Mouse (Mus musculus): ENCODE data around the gene Spic. TPM values are rescaled to one million over a fixed set of nuclear protein-coding genes. Genes with fewer than 3 reads are reported as not detected.
"Not testable (repeated sequence)": the region's sequence is repeated elsewhere in the genome, so short reads cannot be mapped to it uniquely, and the experiment has no call there.

The Spic gene
- polyA plus RNA-seq, 1 experiment from 2014 or later: 0.25 TPM

GRCm38 (mm10) chr10:88672123-88672522, 12.7 kb downstream of the Spic start:
- Histone ChIP-seq H3K27me3 (replicated peaks; ENCODE audit: control insufficient read depth, insufficient read depth, low read length) (no peaks in the 10 kb centered on the region), H3K9me3 (replicated peaks; ENCODE audit: control insufficient read depth, low read length) (no peaks in the 10 kb centered on the region), H3K27ac (ENCODE audit: low read depth, low read length) (no peak overlapping the region), H3K4me2 (ENCODE audit: low read length) (no peak overlapping the region), H3K36me3 (ENCODE audit: control insufficient read depth, insufficient read depth, low read length) (no peaks in the 10 kb centered on the region), H3K9ac (ENCODE audit: low read length) (no peak overlapping the region), H3K4me3 (ENCODE audit: low read depth, low read length) (no peak overlapping the region), H3K4me1 (ENCODE audit: control insufficient read depth, insufficient read depth, low read length) (no peaks in the 10 kb centered on the region)
- no peak for ATAC-seq
- 94% methylated on average over 6 of the region's 6 CpGs for WGBS
- no peak for DNase-seq (ENCODE audit: low spot score)

GRCm38 (mm10) chr10:88669719-88670118, 15.1 kb downstream of the Spic start:
- Histone ChIP-seq H3K4me1 (ENCODE audit: control insufficient read depth, insufficient read depth, low read length) (no peaks in the 10 kb centered on the region), H3K36me3 (ENCODE audit: control insufficient read depth, insufficient read depth, low read length) (no peaks in the 10 kb centered on the region), H3K4me2 (ENCODE audit: low read length) (no peak overlapping the region), H3K27me3 (replicated peaks; ENCODE audit: control insufficient read depth, insufficient read depth, low read length) (no peaks in the 10 kb centered on the region), H3K27ac (ENCODE audit: low read depth, low read length) (no peak overlapping the region), H3K4me3 (ENCODE audit: low read depth, low read length) (no peak overlapping the region), H3K9me3 (replicated peaks; ENCODE audit: control insufficient read depth, low read length) (no peaks in the 10 kb centered on the region), H3K9ac (ENCODE audit: low read length) (no peak overlapping the region)
- ATAC-seq (no peak), DNase-seq (ENCODE audit: low spot score) (peak; percentile 10)
- WGBS: 39% methylated on average over 1 of the region's 1 CpGs

- H3K27me3 ChIP-seq (replicated peaks; ENCODE audit: control insufficient read depth, insufficient read depth, low read length); DNase-seq (ENCODE audit: low spot score); ATAC-seq; H3K9me3 ChIP-seq (replicated peaks; ENCODE audit: control insufficient read depth, low read length); H3K36me3 ChIP-seq (ENCODE audit: control insufficient read depth, insufficient read depth, low read length); H3K4me3 ChIP-seq (ENCODE audit: low read depth, low read length); H3K9ac ChIP-seq (ENCODE audit: low read length); H3K27ac ChIP-seq (ENCODE audit: low read depth, low read length); H3K4me1 ChIP-seq (ENCODE audit: control insufficient read depth, insufficient read depth, low read length); H3K4me2 ChIP-seq (ENCODE audit: low read length): not testable (repeated sequence)
Measured at GRCm38 (mm10) chr10:88663856-88664255, 21.0 kb downstream of the Spic start.

GRCm38 (mm10) chr10:88658918-88659317, 25.9 kb downstream of the Spic start:
- no peaks in the 10 kb centered on the region for H3K9me3 ChIP-seq (replicated peaks; ENCODE audit: control insufficient read depth, low read length)
- H3K27me3 ChIP-seq (replicated peaks; ENCODE audit: control insufficient read depth, insufficient read depth, low read length): no peaks in the 10 kb centered on the region
- H3K4me1 ChIP-seq (ENCODE audit: control insufficient read depth, insufficient read depth, low read length): no peaks in the 10 kb centered on the region
- 89% methylated on average over 4 of the region's 4 CpGs for WGBS
- no peak overlapping the region for H3K4me2 ChIP-seq (ENCODE audit: low read length)
- no peak overlapping the region for H3K9ac ChIP-seq (ENCODE audit: low read length)
- H3K36me3 ChIP-seq (ENCODE audit: control insufficient read depth, insufficient read depth, low read length): no peaks in the 10 kb centered on the region
- no peak overlapping the region for H3K27ac ChIP-seq (ENCODE audit: low read depth, low read length)
- DNase-seq (ENCODE audit: low spot score) (no peak), ATAC-seq (no peak)
- no peak overlapping the region for H3K4me3 ChIP-seq (ENCODE audit: low read depth, low read length)

DNA sequence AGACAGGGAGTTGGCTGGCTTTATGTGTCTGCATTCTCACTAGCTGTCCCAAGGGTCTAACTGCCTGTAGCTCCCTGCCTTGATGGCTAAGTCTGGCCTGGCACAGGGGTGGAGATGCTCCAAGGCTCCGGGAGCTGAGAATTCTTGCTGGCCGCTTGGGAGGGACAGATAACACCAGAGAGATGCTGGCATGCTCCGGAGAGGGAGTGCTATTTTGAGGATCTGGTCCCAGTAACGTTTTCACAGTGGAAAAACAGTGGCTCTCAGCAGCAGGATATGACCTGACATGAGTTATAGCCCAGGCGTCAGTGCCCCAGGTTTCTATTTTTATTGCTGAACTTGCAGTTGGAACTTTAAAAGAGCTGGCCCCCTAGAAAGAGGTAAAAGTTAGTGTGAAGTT, 39.4 kb downstream of the Spic start:
- no peak for DNase-seq (ENCODE audit: low spot score)
- no peaks in the 10 kb centered on the region for H3K9me3 ChIP-seq (replicated peaks; ENCODE audit: control insufficient read depth, low read length)
- H3K4me1 ChIP-seq (ENCODE audit: control insufficient read depth, insufficient read depth, low read length): no peaks in the 10 kb centered on the region
- no peak for ATAC-seq
- 81% methylated on average over 5 of the region's 5 CpGs for WGBS
- H3K36me3 ChIP-seq (ENCODE audit: control insufficient read depth, insufficient read depth, low read length): no peaks in the 10 kb centered on the region
- H3K27ac ChIP-seq (ENCODE audit: low read depth, low read length): no peak overlapping the region
- no peak overlapping the region for H3K4me2 ChIP-seq (ENCODE audit: low read length)
- no peak overlapping the region for H3K9ac ChIP-seq (ENCODE audit: low read length)
- no peaks in the 10 kb centered on the region for H3K27me3 ChIP-seq (replicated peaks; ENCODE audit: control insufficient read depth, insufficient read depth, low read length)
- H3K4me3 ChIP-seq (ENCODE audit: low read depth, low read length): no peak overlapping the region

DNA sequence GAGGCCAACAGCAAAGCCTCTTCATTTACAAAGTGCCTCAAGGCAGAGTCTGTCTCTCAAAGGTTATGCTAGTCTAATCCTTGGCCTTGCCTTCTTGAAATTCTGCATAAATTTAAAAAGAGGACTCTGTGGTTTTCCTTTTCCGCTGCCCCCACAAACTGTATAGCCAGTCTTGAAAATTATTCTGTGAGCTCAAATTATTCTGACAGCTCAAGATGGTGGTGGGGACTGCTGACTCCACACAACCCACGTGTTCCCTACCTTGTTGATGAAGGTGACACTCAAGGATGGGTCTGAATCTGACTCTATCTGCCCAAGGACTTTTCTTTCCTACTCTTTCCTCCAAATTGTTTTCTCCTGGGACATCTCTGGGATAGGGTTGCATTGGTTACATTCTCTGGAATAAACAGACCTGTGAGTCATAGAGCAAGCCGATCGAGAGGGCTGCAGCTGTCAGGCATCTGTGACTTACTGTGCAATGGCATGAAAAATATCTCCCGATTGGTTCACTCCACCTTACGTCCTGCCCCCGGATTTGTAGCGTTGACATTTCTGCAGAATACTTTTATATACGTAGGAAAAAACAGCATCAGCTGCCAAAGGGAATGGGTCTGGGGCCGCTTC, 53.4 kb downstream of the Spic start:
- Histone ChIP-seq H3K9ac (ENCODE audit: low read length) (no peak overlapping the region), H3K27me3 (replicated peaks; ENCODE audit: control insufficient read depth, insufficient read depth, low read length) (no peaks in the 10 kb centered on the region), H3K9me3 (replicated peaks; ENCODE audit: control insufficient read depth, low read length) (no peaks in the 10 kb centered on the region), H3K4me1 (ENCODE audit: control insufficient read depth, insufficient read depth, low read length) (no peaks in the 10 kb centered on the region), H3K27ac (ENCODE audit: low read depth, low read length) (no peak overlapping the region), H3K4me2 (ENCODE audit: low read length) (no peak overlapping the region), H3K4me3 (ENCODE audit: low read depth, low read length) (no peak overlapping the region), H3K36me3 (ENCODE audit: control insufficient read depth, insufficient read depth, low read length) (no peaks in the 10 kb centered on the region)
- no peak for ATAC-seq
- no peak for DNase-seq (ENCODE audit: low spot score)
- 89% methylated on average over 10 of the region's 10 CpGs for WGBS

- DNase-seq (ENCODE audit: low spot score) (no peak), ATAC-seq (no peak)
- Histone ChIP-seq H3K4me2 (ENCODE audit: low read length) (no peak overlapping the region), H3K9ac (ENCODE audit: low read length) (no peak overlapping the region), H3K9me3 (replicated peaks; ENCODE audit: control insufficient read depth, low read length) (no peaks in the 10 kb centered on the region), H3K36me3 (ENCODE audit: control insufficient read depth, insufficient read depth, low read length) (no peaks in the 10 kb centered on the region), H3K4me1 (ENCODE audit: control insufficient read depth, insufficient read depth, low read length) (no peaks in the 10 kb centered on the region), H3K4me3 (ENCODE audit: low read depth, low read length) (no peak overlapping the region), H3K27ac (ENCODE audit: low read depth, low read length) (no peak overlapping the region), H3K27me3 (replicated peaks; ENCODE audit: control insufficient read depth, insufficient read depth, low read length) (no peaks in the 10 kb centered on the region)
- 83% methylated on average over 2 of the region's 2 CpGs for WGBS
Measured at GRCm38 (mm10) chr10:88630663-88631329, 54.0 kb downstream of the Spic start.

DNA sequence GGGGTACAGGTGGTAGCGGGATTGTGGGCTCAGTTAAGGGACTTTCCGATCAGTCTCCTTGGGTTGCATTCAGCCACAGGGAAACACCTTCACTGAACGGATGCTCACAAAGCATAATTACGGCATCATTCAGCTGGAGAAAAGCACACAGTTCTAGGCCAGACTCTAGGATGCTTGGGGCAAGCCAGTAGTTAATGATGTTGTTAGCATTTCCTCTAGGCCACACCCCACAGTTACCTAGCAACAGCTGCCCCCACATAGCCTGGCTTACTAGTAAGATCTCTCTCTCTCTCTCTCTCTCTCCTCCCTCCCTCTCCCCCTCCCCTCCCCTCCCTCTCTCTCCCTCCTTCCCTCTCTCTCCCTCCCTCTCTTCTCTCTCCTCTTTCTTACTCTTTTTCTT, 57.8 kb downstream of the Spic start:
- no peaks in the 10 kb centered on the region for H3K36me3 ChIP-seq (ENCODE audit: control insufficient read depth, insufficient read depth, low read length)
- DNase-seq (ENCODE audit: low spot score) (peak; percentile 48), ATAC-seq (peak; percentile 48; the same call in 1 of the 2 replicates)
- no peaks in the 10 kb centered on the region for H3K4me1 ChIP-seq (ENCODE audit: control insufficient read depth, insufficient read depth, low read length)
- H3K4me3 ChIP-seq (ENCODE audit: low read depth, low read length): no peak overlapping the region
- H3K4me2 ChIP-seq (ENCODE audit: low read length): no peak overlapping the region
- 37% methylated on average over 4 of the region's 4 CpGs for WGBS
- H3K9ac ChIP-seq (ENCODE audit: low read length): no peak overlapping the region
- H3K27ac ChIP-seq (ENCODE audit: low read depth, low read length): no peak overlapping the region
- H3K27me3 ChIP-seq (replicated peaks; ENCODE audit: control insufficient read depth, insufficient read depth, low read length): no peaks in the 10 kb centered on the region
- H3K9me3 ChIP-seq (replicated peaks; ENCODE audit: control insufficient read depth, low read length): no peaks in the 10 kb centered on the region

- ATAC-seq (no peak), DNase-seq (ENCODE audit: low spot score) (no peak)
- no peak overlapping the region for H3K4me2 ChIP-seq (ENCODE audit: low read length)
- 73% methylated on average over 3 of the region's 3 CpGs for WGBS
- H3K4me3 ChIP-seq (ENCODE audit: low read depth, low read length): no peak overlapping the region
- no peak overlapping the region for H3K27ac ChIP-seq (ENCODE audit: low read depth, low read length)
- H3K9ac ChIP-seq (ENCODE audit: low read length): no peak overlapping the region
- no peaks in the 10 kb centered on the region for H3K9me3 ChIP-seq (replicated peaks; ENCODE audit: control insufficient read depth, low read length)
- no peaks in the 10 kb centered on the region for H3K4me1 ChIP-seq (ENCODE audit: control insufficient read depth, insufficient read depth, low read length)
- no peaks in the 10 kb centered on the region for H3K36me3 ChIP-seq (ENCODE audit: control insufficient read depth, insufficient read depth, low read length)
- no peaks in the 10 kb centered on the region for H3K27me3 ChIP-seq (replicated peaks; ENCODE audit: control insufficient read depth, insufficient read depth, low read length)
Measured at GRCm38 (mm10) chr10:88626176-88626575, 58.6 kb downstream of the Spic start.

Measured in forebrain, embryonic 14.5 days (tissue).